Mouse (Mus musculus) C2C12 (cell line): ENCODE results near the gene Alpk1.

Source experiments
- CEBPB ChIP-seq: IDR thresholded peaks from one replicate; pipeline ENCODE4 v1.6.1; 2011; ENCODE audit warnings: low read depth, mild to moderate bottlenecking, control low read depth, moderate library complexity
- CTCF ChIP-seq: IDR thresholded peaks from one replicate; pipeline ENCODE4 v1.5.1; 2011; ENCODE audit not compliant: control insufficient read depth, insufficient read depth, insufficient read length
- FOSL1 ChIP-seq: IDR thresholded peaks from one replicate; pipeline ENCODE4 v1.8.0; 2011; ENCODE audit warnings: mild to moderate bottlenecking, low read length; ENCODE audit not compliant: poor library complexity, insufficient read depth, severe bottlenecking
- MAX ChIP-seq: IDR thresholded peaks from one replicate; pipeline ENCODE4 v1.6.1; 2011; ENCODE audit warnings: mild to moderate bottlenecking, control low read depth
- MYOD1 ChIP-seq: IDR thresholded peaks from one replicate; pipeline ENCODE4 v1.6.1; 2011; ENCODE audit warnings: low read depth; ENCODE audit not compliant: control insufficient read depth, insufficient read length
- MYOG ChIP-seq: IDR thresholded peaks from one replicate; pipeline ENCODE4 v1.6.1; 2011; ENCODE audit not compliant: control insufficient read depth, insufficient read length; ENCODE audit errors: extremely low read depth
- USF1 ChIP-seq: IDR thresholded peaks from one replicate; pipeline ENCODE4 v1.6.1; 2011; ENCODE audit warnings: low read depth, mild to moderate bottlenecking, control low read depth, moderate library complexity

DNA sequence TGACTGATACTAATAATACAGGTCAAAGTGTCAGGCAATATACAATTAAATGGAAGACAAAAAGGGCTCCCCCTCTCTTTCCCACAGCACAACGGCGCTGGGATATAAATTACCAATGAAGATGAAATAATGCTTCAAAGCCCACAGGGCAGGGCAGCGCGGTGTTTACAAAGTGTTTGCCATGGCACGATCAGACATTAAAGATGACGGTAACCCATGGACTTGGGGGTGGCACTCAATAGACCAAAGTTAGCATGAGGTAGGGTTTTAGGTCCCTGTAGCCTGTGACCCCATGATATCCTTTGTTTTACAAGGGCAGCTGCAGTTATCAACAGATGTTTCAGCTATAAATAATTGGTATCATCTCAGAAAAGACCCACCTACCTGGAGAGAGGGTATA, 60.3 kb downstream of the Alpk1 start:
- no peak for TF ChIP-seq CTCF
- no peak for TF ChIP-seq CEBPB
- TF ChIP-seq MYOD1, result no peak
- no peak for TF ChIP-seq USF1
- TF ChIP-seq MAX, result no peak
- no peak for TF ChIP-seq MYOG
- TF ChIP-seq FOSL1, result no peak
